Mouse (Mus musculus) cerebellum, postnatal 4 days (tissue): ENCODE measurements around the gene Zmpste24.
"Not testable (repeated sequence)": the region's sequence is repeated elsewhere in the genome, so short reads cannot be mapped to it uniquely, and the experiment has no call there.

Experiments used
- DNase-seq, 2 experiments: peaks; one replicate each; pipeline ENCODE4 v3.0.0; 2022; ENCODE audit warnings: low spot score in 2 of 2, mixed read lengths in 1 of 2

The Zmpste24 gene

DNA sequence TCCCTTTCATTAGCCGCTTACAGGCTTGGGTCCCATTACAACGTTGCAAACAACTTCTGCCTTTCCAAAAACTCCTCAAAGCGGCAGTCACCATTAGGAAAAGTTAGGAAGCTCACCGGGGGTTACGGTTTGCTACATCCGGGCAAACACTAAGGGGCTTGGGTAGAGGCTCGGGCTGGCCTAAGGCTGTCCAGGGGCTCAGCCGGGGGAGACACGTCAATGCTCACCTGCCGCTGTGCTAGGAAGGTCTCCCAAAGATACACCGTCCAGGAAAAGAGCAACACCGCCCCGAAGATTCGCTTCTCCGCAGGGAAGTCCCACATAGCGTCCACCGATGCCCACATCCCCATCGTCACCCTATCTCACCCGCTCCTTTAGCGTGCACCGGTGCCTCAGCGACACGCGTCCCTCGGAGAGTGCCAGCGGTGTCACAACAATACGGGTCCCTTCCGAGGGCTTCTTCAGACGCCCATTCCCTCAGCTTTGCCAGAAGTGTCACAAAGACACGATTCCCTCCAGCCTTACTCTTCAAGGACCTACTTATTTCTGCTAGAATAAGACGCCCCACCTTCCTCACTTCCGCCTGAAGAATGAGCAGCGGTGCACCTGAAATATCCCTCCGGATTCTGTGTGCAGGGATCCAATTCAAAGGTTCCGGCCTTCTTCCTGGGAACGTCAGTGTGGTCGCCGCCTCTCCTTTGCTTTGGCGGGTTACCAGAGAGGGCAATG, at the start of gene Zmpste24:
TSS of gene Zmpste24 (minus strand) at position 592 of the 729 bp plus-strand sequence.
- peak; percentile 72 to 91 for DNase-seq

- DNase-seq: no peak
These were observed 11.1 kb upstream of the Zmpste24 start, which contains the start of gene Tmco2 for GRCm38 (mm10) chr4:121109126-121109525. Tmco2 (minus strand) TSS chr4:121109226.

- DNase-seq: no peak
These were observed 5.3 kb upstream of the Zmpste24 start for GRCm38 (mm10) chr4:121103304-121103703.

GRCm38 (mm10) chr4:121090211-121090610, 7.8 kb downstream of the Zmpste24 start:
- no peak for DNase-seq

DNA sequence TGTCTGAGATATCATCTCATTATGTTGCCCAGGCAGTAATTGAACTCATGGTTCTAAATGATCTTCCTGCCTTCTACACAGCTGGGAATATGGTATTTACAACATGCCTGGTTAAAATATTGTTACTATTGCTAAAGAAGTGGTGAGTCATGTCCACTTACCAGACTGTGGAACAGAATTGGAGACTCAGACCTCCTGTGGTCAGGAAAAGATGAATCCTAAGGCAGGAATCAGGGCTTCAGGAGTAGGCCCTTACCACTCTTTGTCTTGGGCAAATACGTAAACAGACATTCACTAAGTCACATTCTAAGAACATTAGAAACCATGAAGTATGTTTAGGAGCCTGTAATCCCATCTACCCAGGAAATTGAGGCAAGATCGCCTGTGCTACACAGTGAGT, 9.3 kb downstream of the Zmpste24 start:
- no peak for DNase-seq

DNA sequence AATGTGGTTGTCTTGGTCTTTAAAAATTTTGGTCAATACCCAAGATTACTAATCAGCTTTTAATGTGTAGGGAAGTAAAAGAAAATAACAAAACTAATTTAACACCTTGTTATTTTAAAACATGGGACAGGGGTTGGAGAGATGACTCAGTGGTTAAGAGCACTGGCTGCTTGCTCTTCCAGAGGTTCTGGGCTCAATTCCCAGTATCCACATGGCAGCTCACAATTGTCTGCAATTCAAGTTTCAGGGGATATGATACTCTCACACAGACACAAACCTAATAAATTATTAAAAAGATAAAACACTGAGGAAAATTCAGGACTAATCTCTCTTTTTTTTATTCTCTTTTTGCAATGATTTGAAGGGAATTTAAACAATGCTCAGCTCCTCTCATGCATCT, 13.5 kb downstream of the Zmpste24 start:
- DNase-seq: no peak

DNA sequence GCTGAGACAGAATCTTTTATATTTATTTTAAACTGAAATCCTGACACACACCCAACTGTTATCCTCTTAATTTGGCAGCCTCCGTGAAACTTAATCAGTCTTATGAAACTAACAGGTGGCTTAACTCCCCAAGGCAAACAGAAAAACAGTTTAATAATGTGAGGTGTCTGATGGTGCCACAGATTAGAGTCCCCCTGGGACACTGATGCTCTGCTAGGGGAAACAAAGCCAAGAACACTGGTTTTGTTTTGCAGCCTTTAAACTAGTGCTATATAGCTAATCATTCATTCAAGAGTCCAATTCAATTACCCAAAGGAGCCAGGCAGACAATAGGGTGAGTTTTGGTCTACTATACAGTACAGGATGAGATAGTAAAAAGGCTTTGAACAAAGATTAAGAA, 17.6 kb downstream of the Zmpste24 start:
- no peak for DNase-seq

DNA sequence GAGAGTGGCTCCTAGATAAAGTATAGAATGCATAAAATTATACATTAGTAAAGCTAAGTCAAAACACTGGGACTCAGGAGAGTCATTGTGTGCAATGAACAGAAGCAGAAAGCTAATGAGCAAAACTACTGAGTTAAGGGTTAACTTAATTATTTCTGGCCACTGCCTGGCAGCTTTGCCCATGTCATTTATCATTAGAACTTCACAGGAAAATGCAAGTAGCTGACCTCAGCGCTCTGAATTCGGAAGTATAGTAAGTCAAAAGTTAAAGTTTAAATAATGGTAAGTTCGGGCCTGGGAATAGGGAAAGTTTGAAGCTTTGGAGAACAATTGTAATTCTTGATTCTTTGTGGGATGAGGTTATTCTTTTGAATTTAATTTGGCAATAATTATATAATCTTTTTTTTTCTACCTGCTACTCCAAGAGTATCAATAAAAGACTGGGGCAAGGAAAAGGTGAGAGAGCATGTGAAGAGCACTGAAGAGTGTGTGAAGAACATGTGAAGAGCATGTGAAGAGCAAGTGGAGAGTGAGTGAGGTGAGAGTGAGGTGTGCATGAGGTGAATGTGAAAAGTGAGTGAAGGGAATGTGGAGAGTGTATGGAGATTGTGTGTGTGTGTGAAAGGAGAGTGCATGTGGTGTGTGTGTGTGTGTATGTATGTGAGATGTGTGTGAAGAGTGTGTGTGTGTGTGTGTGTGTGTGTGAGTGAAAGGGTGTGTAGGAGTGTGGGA, 20.0 kb downstream of the Zmpste24 start:
- no peak for DNase-seq

DNA sequence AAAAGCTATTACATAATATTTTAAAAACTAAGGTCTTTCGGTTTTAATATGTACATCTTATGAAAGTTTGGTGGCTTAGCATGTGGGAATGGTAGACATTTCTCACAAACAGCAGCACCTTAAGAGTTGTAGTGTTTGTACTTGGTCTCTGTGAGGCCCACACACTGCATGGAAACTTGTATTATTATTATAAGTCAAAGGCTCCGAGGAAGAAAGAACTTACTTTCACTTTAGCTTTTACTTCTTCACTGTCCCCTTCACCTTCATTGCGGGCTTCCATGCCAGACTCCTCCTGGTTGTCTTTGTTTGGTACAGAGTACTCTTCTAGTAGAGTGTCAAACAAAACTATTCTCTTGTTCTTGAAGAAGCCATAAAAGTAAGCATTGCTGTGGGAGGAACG, 23.8 kb downstream of the Zmpste24 start:
- DNase-seq: no peak

GRCm38 (mm10) chr4:121065336-121065735, 32.7 kb downstream of the Zmpste24 start:
- DNase-seq: no peak

GRCm38 (mm10) chr4:121059218-121059617, 38.8 kb downstream of the Zmpste24 start:
- DNase-seq: not testable (repeated sequence)

GRCm38 (mm10) chr4:121057032-121057431, 41.0 kb downstream of the Zmpste24 start:
- no peak for DNase-seq

GRCm38 (mm10) chr4:121056342-121056741, 41.7 kb downstream of the Zmpste24 start:
- DNase-seq: no peak

- no peak for DNase-seq
These were observed 45.4 kb downstream of the Zmpste24 start for GRCm38 (mm10) chr4:121052454-121053323.

GRCm38 (mm10) chr4:121051863-121052262, 46.2 kb downstream of the Zmpste24 start:
- no peak for DNase-seq

GRCm38 (mm10) chr4:121042946-121043345, 55.1 kb downstream of the Zmpste24 start:
- no peak for DNase-seq

GRCm38 (mm10) chr4:121042472-121042871, 55.6 kb downstream of the Zmpste24 start:
- no peak for DNase-seq

- DNase-seq: peak; percentile 70 to 72
These were observed 57.0 kb downstream of the Zmpste24 start for GRCm38 (mm10) chr4:121040897-121041671.

DNA sequence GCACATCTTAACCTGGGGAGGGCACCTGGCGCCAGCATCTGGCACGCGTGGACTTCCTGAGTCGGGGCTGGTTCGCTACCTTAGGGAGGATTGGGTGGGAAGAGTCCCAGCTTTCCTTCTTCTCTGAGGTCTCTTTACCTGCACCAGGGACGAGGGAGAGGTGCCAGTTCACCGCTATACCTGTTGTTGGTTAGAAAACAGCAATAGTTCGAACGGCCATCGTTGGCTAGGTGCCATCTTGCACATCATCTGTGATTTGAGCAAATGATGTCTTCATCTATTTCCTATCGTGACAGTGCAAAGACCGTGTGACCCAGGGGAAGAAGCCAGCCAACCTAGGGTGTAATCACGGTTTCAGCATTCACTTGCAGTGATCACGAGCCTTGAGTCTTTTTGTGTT, 57.7 kb downstream of the Zmpste24 start:
- no peak for DNase-seq

DNA sequence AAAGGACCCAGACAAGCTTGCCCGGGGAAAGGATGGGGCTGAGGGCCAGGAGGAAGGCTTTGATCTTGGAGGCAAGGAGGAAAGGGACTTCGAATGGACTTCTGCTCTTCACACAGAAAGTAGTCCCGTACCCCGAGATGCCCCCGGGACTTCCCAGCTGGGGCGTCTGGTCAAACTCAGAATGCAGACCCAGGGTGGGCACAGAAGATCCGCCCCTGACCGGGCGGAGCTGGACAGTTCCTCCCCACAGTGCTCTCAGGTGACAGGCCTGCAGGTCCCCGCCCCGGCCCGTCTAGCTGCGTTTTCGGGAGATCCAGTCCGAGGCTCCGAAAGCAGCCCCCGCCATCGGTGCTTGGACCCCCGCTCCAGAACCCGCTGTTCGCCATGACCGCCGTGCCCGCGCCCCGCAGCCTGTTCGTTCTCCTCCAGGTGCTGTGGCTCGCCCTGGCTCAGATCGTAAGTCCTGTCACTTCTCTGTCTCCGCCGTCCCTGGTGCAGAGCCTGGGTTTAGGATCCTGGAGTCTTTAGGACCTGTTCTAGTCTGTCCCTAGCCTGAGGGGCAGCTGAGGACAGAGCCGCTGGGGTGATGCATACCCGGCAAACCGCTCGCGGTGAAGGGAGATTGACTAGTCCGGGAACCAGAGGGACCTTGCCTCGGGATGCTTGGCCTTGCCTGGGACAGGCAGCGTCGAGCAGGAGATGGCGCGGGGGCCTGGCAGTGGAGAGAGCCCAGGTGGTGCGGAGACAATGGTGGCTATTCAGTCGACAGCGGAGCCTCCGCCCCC, 58.5 kb downstream of the Zmpste24 start, which contains the start of gene Col9a2:
TSS of gene Col9a2 (plus strand) at position 55 of the 785 bp plus-strand sequence.
- peak in 1 of 2 experiments; percentile 40 for DNase-seq
